Mouse (Mus musculus): ENCODE measurements around the gene Cdkn2d.
"Not testable (repeated sequence)": the region's sequence is repeated elsewhere in the genome, so short reads cannot be mapped to it uniquely, and the experiment has no call there.

Gene Cdkn2d

DNA sequence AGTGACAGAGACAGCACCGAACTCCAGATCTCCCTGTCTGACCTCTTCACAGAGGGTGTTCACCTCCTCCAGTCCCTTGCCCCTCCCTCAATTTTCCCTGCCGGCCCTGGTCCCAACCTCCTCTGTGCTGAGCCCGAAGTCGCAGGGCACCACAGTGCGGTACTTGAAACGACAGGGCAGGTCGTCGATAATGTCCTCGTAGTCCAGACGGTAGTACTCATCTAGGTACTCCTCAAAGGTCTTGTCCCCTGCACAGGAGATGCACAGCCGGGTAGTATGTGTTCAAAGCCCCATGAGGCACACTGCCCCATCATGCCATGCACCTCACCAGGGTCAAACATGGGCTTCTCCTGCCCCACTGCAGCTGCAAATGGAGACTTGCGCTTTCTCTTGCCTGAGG is 15.5 kb downstream of the Cdkn2d start:
- DNase-seq (ENCODE audit: low read depth, low spot score) = no peak

DNA sequence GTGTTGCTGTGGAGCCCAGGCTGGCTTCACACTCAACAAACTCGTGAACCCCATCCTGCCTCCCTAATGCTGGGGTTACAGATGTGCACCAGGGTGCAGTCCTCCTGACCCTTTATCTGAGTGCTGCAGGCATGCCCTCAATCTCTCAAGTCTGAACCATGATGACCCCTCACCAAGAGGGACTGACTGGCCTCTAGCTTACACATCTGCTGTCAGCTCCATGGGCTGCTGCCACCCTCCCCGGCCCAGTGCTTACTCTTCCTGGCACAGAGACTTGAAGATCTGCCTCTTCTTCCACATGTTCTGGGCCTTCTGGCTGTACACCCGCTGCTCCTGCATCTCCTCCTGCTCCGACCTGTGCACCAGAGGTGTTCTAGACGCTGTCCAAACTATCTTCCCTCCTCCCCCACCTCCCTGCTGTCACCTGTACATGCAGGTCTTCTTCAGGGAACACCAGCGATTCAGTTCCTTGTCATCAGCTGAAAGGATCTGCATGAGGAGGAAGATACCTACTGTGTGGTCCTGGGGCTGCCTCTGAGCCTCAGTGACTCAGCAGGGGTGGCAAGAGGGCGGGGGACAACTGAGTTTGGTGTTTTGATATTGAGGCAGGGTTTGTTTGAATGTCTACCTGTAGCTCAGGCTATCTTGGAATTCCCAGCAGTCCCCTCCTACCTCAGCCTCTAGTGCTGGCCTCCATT is 16.0 kb downstream of the Cdkn2d start:
- no peak for DNase-seq (ENCODE audit: low read depth, low spot score)

DNA sequence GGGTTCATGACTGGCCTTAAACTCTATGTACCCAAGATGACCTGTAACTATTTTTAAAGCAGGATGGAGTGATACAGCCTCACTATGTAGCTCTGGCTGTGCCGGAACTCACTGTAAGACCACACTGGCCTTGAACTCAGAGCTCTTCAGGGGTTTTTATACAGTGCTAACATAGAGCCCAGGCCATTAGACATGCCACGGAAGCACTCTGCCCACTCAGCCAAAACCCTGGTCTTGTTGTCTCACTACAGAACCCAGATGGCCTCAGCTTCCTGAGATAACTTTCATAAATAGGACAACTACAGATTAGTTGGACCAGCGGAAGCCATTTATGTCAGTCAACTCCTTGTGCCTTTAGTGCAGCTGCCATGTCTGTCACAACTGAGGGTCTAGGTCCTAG is 16.9 kb downstream of the Cdkn2d start:
- no peak for DNase-seq (ENCODE audit: low read depth, low spot score)

GRCm38 (mm10) chr9:21273520-21274228 is 17.5 kb downstream of the Cdkn2d start:
- no peak for DNase-seq (ENCODE audit: low read depth, low spot score)

GRCm38 (mm10) chr9:21273094-21273493 is 18.1 kb downstream of the Cdkn2d start:
- no peak for DNase-seq (ENCODE audit: low read depth, low spot score)

DNA sequence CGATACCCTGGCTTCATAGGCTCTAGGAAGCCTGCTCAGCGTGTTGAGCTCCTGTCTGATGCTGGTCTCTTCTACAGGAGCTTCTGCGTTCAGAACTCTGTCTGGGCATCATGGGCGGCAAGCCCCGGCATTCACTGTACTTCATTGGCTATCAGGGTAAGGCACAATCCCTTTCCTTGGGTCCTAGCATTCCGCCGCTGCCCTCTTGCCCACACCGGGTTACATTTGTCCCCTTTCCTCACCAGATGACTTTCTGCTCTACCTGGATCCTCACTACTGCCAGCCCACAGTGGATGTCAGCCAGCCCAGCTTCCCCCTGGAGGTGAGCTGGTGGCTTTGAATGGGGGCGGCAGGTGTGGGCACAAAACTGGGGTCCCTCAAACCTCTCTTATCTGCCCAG is 18.8 kb downstream of the Cdkn2d start:
- no peak for DNase-seq (ENCODE audit: low read depth, low spot score)

DNA sequence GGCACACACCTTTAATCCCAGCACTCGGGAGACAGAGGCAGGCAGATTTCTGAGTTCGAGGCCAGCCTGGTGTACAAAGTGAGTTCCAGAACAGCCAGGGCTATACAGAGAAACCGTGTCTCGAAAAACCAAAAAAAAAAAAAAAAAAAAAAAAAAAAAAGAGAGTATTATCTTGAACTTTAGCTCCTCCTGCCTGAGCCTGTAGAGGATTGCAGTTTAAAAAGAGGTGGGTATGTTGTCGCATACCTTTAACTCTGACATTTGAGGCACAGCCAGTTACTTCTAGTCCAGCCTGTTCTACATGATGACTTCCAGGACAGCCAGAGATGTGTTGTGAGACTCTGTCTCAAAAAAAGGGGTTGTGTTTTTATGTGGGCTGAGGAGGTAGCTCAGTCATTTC is 21.6 kb downstream of the Cdkn2d start:
- not testable (repeated sequence) for DNase-seq (ENCODE audit: low read depth, low spot score)

- no peak for DNase-seq (ENCODE audit: low read depth, low spot score)
These were observed 22.9 kb downstream of the Cdkn2d start for GRCm38 (mm10) chr9:21268305-21268704.

GRCm38 (mm10) chr9:21266889-21267288 is 24.3 kb downstream of the Cdkn2d start:
- DNase-seq (ENCODE audit: low read depth, low spot score) = no peak

- peak; percentile 65 for DNase-seq (ENCODE audit: low read depth, low spot score)
These were observed 25.6 kb downstream of the Cdkn2d start for GRCm38 (mm10) chr9:21265611-21266010.

GRCm38 (mm10) chr9:21265000-21265561 is 26.1 kb downstream of the Cdkn2d start, which contains the start of gene Atg4d:
Atg4d (plus strand) TSS chr9:21265293.
- peak; percentile 99 for DNase-seq (ENCODE audit: low read depth, low spot score)

GRCm38 (mm10) chr9:21264272-21264999 is 26.8 kb downstream of the Cdkn2d start:
- DNase-seq (ENCODE audit: low read depth, low spot score) = no peak

DNA sequence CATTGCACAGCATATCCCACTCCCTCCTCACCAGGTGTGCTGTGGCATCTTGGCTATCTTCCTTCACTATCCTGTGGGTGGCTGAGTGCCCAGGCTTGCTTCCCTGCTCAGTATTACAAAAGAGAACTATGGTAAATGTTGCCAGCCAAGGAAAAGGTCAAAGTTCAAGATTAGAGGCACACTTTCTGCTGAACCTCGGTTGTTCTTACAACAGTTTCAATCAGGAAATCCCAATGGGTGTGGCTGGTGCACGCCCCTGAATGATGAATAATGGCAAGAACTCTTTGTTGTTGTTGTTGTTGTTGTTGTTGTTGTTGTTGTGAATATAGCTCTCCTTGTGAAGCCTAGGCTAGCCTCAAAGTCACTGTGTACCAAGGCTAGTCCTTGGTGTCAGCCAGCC is 29.4 kb downstream of the Cdkn2d start:
- DNase-seq (ENCODE audit: low read depth, low spot score) = peak; percentile 70

DNA sequence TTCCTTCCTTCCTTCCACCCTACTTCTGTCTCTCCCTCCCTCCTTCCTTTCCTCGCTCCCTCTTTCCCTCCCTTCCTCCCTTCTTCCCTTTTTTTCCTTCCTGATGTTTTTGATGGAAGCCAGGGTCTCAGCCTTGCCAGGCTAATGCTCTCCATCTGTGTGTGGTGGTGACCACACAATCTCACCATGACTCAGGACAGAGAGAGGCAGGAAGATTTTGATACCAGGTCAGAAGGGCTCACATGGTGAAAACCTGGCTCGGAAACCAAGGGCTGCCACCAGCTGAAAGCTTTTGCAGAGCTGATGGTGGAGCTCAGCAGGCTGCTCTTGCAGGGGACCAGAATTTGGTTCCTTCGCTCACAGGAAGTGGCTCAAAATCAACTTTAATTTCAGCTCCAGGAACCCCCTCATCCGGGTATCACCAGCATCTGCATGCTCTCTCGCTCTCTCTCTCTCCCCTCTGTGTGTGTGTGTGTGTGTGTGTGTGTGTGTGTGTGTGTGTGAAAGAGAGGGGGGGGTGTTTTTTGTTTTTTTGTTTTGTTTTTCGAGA is 30.6 kb downstream of the Cdkn2d start:
- no peak for DNase-seq (ENCODE audit: low read depth, low spot score)

DNA sequence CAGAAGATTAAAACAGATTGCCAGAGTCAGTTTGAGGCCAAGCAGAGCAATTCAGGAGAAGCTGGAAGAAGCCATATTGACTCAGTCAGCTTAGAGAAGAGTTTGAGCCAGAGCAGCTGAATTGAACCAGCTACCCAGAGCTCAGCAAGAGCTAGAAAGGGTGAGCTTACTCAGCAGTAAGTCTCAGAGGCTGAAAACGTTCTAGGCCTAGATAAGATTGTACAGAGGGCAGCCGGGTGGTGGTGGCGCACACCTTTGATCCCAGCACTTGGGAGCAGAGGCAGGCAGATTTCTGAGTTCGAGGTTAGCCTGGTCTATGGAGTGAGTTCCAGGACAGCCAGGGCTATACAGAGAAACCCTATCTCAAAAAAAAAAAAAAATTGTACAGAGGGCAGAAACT is 34.9 kb downstream of the Cdkn2d start:
- DNase-seq (ENCODE audit: low read depth, low spot score) = not testable (repeated sequence)

GRCm38 (mm10) chr9:21254690-21255089 is 36.5 kb downstream of the Cdkn2d start:
- DNase-seq (ENCODE audit: low read depth, low spot score) = no peak

- no peak for DNase-seq (ENCODE audit: low read depth, low spot score)
These were observed 40.0 kb downstream of the Cdkn2d start for GRCm38 (mm10) chr9:21251116-21251735.

DNA sequence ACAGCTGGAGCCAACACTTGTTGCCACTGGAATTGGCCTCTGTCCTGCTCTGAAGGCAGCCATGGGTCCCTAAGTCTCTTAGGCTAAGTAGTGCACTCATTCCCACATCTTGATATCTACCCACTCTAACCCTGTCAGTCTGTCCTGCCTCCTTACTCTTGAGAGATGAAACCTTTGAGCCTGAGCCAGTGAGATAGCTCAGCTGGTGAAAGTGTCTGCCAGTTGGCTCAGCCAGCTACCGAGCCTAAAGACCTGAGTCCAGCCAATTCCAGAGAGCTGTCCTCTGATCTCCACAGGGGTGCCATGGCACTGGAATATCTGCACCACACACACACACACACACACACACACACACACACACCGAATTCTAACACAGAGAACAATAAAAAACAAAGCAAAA is 40.7 kb downstream of the Cdkn2d start:
- no peak for DNase-seq (ENCODE audit: low read depth, low spot score)

GRCm38 (mm10) chr9:21249629-21250508 is 41.3 kb downstream of the Cdkn2d start:
- peak; percentile 51 for DNase-seq (ENCODE audit: low read depth, low spot score)

DNA sequence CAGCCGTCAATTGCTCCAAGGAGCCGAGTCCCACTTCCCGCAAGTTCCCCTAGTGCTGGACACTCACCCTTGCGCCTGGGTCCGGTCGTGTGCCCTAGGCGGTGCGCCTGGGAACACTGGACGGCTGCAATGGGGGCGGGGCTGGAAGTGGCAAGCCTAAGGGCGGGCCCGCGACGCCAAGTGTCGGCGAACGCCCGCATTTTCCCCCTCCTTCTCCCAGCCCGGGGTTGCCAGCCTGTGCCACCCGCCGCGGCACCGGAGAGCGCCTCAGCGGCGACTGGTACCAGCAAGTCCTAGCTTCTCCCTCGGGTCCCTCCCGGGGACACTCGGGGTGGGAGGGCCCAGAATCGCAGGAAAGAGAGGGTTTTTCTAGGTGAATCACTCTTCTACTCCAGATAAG is 42.9 kb downstream of the Cdkn2d start, which contains the start of gene S1pr5:
TSS of gene S1pr5 (minus strand) at position 118 of the 400 bp plus-strand sequence.
- no peak for DNase-seq (ENCODE audit: low read depth, low spot score)
